Mouse (Mus musculus): Measurements from ENCODE around the gene Tmcc2. TPM values are rescaled to one million over a fixed set of nuclear protein-coding genes. Genes with fewer than 3 reads are reported as not detected.
A peak's percentile ranks its signal among the peaks of the same experiment; 100 is the strongest.

Gene Tmcc2
- polyA plus RNA-seq, 1 experiment from 2014 or later: 26.1 TPM

- WGBS: 47% methylated on average over 8 of the region's 8 CpGs
- H3K36me3 ChIP-seq: no peaks in the 10 kb centered on the region
- peak overlapping the region; percentile 91 for H3K4me2 ChIP-seq (replicated peaks)
- no peaks in the 10 kb centered on the region for H3K9me3 ChIP-seq
- H3K4me3 ChIP-seq (replicated peaks): peak overlapping the region; percentile 78
- ATAC-seq: no peak
- H3K4me1 ChIP-seq (replicated peaks): peaks cover 78% of the 10 kb centered on the region
- H3K27ac ChIP-seq: peak overlapping the region; percentile 93; the same call in 1 of the 2 replicates
- H3K9ac ChIP-seq (replicated peaks): peak overlapping the region; percentile 97
- no peaks in the 10 kb centered on the region for H3K27me3 ChIP-seq
Observed at GRCm38 (mm10) chr1:132388813-132389803, 2.0 kb downstream of the Tmcc2 start.

- no peaks in the 10 kb centered on the region for H3K36me3 ChIP-seq
- H3K27me3 ChIP-seq: no peaks in the 10 kb centered on the region
- H3K27ac ChIP-seq: peak overlapping the region; percentile 47; the same call in 1 of the 2 replicates
- WGBS: 30% methylated on average over 4 of the region's 4 CpGs
- no peak for ATAC-seq
- H3K4me3 ChIP-seq (replicated peaks): peak overlapping the region; percentile 78
- H3K4me2 ChIP-seq (replicated peaks): peak overlapping the region; percentile 91
- H3K4me1 ChIP-seq (replicated peaks): peaks cover 80% of the 10 kb centered on the region
- no peaks in the 10 kb centered on the region for H3K9me3 ChIP-seq
- peak overlapping the region; percentile 97 for H3K9ac ChIP-seq (replicated peaks)
Observed at GRCm38 (mm10) chr1:132387943-132388342, 3.1 kb downstream of the Tmcc2 start.

- WGBS: 76% methylated on average over 4 of the region's 4 CpGs
- Histone ChIP-seq H3K4me2 (replicated peaks) (no peak overlapping the region), H3K9me3 (no peaks in the 10 kb centered on the region), H3K27me3 (no peaks in the 10 kb centered on the region), H3K36me3 (no peaks in the 10 kb centered on the region), H3K27ac (no peak overlapping the region), H3K4me3 (replicated peaks) (no peak overlapping the region), H3K4me1 (replicated peaks) (peaks cover 76% of the 10 kb centered on the region), H3K9ac (replicated peaks) (no peak overlapping the region)
- ATAC-seq: no peak
Observed at GRCm38 (mm10) chr1:132386266-132386665, 4.8 kb downstream of the Tmcc2 start.

GRCm38 (mm10) chr1:132385711-132386110, 5.4 kb downstream of the Tmcc2 start:
- Histone ChIP-seq H3K9ac (replicated peaks) (no peak overlapping the region), H3K27ac (peak overlapping the region; percentile 45; the same call in 1 of the 2 replicates), H3K4me2 (replicated peaks) (0 out of 2 replicates have a peak overlapping the region, but pooled peaks have one; percentile 25), H3K4me1 (replicated peaks) (peaks cover 74% of the 10 kb centered on the region), H3K27me3 (no peaks in the 10 kb centered on the region), H3K36me3 (peaks cover 5% of the 10 kb centered on the region; the same call in 1 of the 2 replicates), H3K9me3 (no peaks in the 10 kb centered on the region), H3K4me3 (replicated peaks) (no peak overlapping the region)
- ATAC-seq: no peak
- WGBS: 82% methylated on average over 4 of the region's 4 CpGs

GRCm38 (mm10) chr1:132385266-132385665, 5.8 kb downstream of the Tmcc2 start:
- H3K27ac ChIP-seq: peak overlapping the region; percentile 45
- peaks cover 10% of the 10 kb centered on the region for H3K36me3 ChIP-seq
- no peak overlapping the region for H3K4me3 ChIP-seq (replicated peaks)
- 59% methylated on average over 14 of the region's 14 CpGs for WGBS
- peak overlapping the region; percentile 25; the same call in 1 of the 2 replicates for H3K4me2 ChIP-seq (replicated peaks)
- no peaks in the 10 kb centered on the region for H3K9me3 ChIP-seq
- peaks cover 70% of the 10 kb centered on the region for H3K4me1 ChIP-seq (replicated peaks)
- ATAC-seq: no peak
- H3K27me3 ChIP-seq: no peaks in the 10 kb centered on the region
- peak overlapping the region; percentile 42; the same call in 1 of the 2 replicates for H3K9ac ChIP-seq (replicated peaks)

- Histone ChIP-seq H3K9ac (replicated peaks) (no peak overlapping the region), H3K9me3 (no peaks in the 10 kb centered on the region), H3K36me3 (peaks cover 22% of the 10 kb centered on the region), H3K27ac (0 out of 2 replicates have a peak overlapping the region, but pooled peaks have one; percentile 15), H3K4me3 (replicated peaks) (no peak overlapping the region), H3K4me2 (replicated peaks) (no peak overlapping the region), H3K27me3 (no peaks in the 10 kb centered on the region), H3K4me1 (replicated peaks) (peaks cover 58% of the 10 kb centered on the region)
- 90% methylated on average over 8 of the region's 8 CpGs for WGBS
- ATAC-seq: no peak
Observed at GRCm38 (mm10) chr1:132384001-132384554, 7.0 kb downstream of the Tmcc2 start.

- no peak for ATAC-seq
- no peak overlapping the region for H3K4me2 ChIP-seq (replicated peaks)
- peaks cover 39% of the 10 kb centered on the region for H3K36me3 ChIP-seq
- no peaks in the 10 kb centered on the region for H3K27me3 ChIP-seq
- no peaks in the 10 kb centered on the region for H3K9me3 ChIP-seq
- H3K4me1 ChIP-seq (replicated peaks): peaks cover 43% of the 10 kb centered on the region
- H3K9ac ChIP-seq (replicated peaks): no peak overlapping the region
- WGBS: 66% methylated on average over 10 of the region's 10 CpGs
- no peak overlapping the region for H3K4me3 ChIP-seq (replicated peaks)
- H3K27ac ChIP-seq: 0 out of 2 replicates have a peak overlapping the region, but pooled peaks have one; percentile 30
Observed at GRCm38 (mm10) chr1:132381929-132382328, 9.2 kb downstream of the Tmcc2 start.

- Histone ChIP-seq H3K27me3 (no peaks in the 10 kb centered on the region), H3K9ac (replicated peaks) (no peak overlapping the region), H3K9me3 (no peaks in the 10 kb centered on the region), H3K36me3 (peaks cover 39% of the 10 kb centered on the region), H3K4me2 (replicated peaks) (no peak overlapping the region), H3K27ac (no peak overlapping the region), H3K4me1 (replicated peaks) (peaks cover 42% of the 10 kb centered on the region), H3K4me3 (replicated peaks) (no peak overlapping the region)
- ATAC-seq: no peak
- WGBS: 87% methylated on average over 27 of the region's 27 CpGs
Observed at GRCm38 (mm10) chr1:132380550-132381100, 10.5 kb downstream of the Tmcc2 start.

GRCm38 (mm10) chr1:132377811-132378210, 13.3 kb downstream of the Tmcc2 start:
- Histone ChIP-seq H3K27ac (no peak overlapping the region), H3K4me2 (replicated peaks) (no peak overlapping the region), H3K4me1 (replicated peaks) (peaks cover 51% of the 10 kb centered on the region), H3K9me3 (no peaks in the 10 kb centered on the region), H3K9ac (replicated peaks) (no peak overlapping the region), H3K27me3 (no peaks in the 10 kb centered on the region), H3K4me3 (replicated peaks) (no peak overlapping the region), H3K36me3 (peaks cover 39% of the 10 kb centered on the region)
- ATAC-seq: no peak
- WGBS: 88% methylated on average over 3 of the region's 3 CpGs

GRCm38 (mm10) chr1:132377055-132377365, 14.1 kb downstream of the Tmcc2 start:
- Histone ChIP-seq H3K27ac (peak overlapping the region; percentile 37; the same call in 1 of the 2 replicates), H3K9ac (replicated peaks) (no peak overlapping the region; the same call in 1 of the 2 replicates), H3K36me3 (peaks cover 39% of the 10 kb centered on the region)

GRCm38 (mm10) chr1:132376211-132377054, 14.6 kb downstream of the Tmcc2 start:
- peak overlapping the region; percentile 37 for H3K27ac ChIP-seq
- WGBS: 80% methylated on average over 8 of the region's 8 CpGs
- H3K4me3 ChIP-seq (replicated peaks): no peak overlapping the region
- peaks cover 58% of the 10 kb centered on the region for H3K4me1 ChIP-seq (replicated peaks)
- no peak for ATAC-seq
- no peaks in the 10 kb centered on the region for H3K9me3 ChIP-seq
- H3K36me3 ChIP-seq: peaks cover 39% of the 10 kb centered on the region
- no peak overlapping the region for H3K4me2 ChIP-seq (replicated peaks)
- no peak overlapping the region; the same call in 1 of the 2 replicates for H3K9ac ChIP-seq (replicated peaks)
- no peaks in the 10 kb centered on the region for H3K27me3 ChIP-seq

More at GRCm38 (mm10) chr1:132377055-132377365, 14.1 kb downstream of the Tmcc2 start:
- H3K27me3 ChIP-seq: no peaks in the 10 kb centered on the region
- no peak overlapping the region for H3K4me3 ChIP-seq (replicated peaks)
- WGBS: 74% methylated on average over 7 of the region's 7 CpGs
- ATAC-seq: no peak
- H3K9me3 ChIP-seq: no peaks in the 10 kb centered on the region
- peaks cover 58% of the 10 kb centered on the region for H3K4me1 ChIP-seq (replicated peaks)
- H3K4me2 ChIP-seq (replicated peaks): no peak overlapping the region
